ENCODE assay signal across 24 mouse cellular contexts in the genomic region with DNA sequence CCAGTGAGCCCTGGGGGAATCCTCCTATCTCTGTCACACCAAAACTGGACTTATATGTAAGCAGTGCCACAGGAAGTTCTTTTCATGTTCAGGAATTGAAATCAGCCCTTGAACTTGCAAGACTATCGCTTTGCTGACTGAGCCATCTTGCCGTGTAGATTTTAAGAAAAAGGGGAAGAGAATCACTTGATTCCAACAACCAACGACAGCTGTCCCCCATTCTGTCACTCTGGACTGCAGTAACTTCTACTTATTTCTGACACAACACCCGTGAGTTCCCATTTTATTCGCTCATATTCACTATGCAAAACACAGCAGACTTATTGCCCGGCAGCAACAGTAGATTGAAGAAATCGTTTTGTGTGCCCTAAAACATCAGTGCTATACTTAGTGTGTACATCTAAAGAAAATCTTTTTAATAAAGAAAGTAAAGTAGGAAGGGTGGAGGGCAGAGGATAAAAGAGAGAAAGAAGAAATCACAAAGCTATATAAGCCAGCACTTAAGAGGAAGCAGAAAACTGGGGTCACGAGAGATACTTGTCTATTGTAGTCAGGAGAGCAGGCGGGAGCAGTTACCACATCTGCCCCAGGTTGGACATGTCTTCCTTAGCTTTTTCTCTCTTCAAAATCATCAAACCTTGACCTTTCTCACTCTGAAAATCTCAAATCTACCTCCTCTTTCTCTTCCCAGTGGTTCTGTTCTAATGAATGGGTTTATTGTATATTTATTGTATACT.
DNase-seq lines count a peak whose midpoint lies in the region; ATAC-seq and TF ChIP-seq lines count a peak whose summit lies in the region.
"Had no signal": no experiment of that assay in that cellular context is flagged by ENCODE, and none has a peak within 500 bp of the region (broad histone marks: within the 10 kb centered on the region; RNA-seq: fewer than 3 reads in every experiment).

No protein-coding gene starts in this region.

- intact Hi-C loops in gastrocnemius, adult 2 months (cut with DNase I), result no loop called here

- TF ChIP-seq CTCF in gastrocnemius, adult 2 months (IDR thresholded peaks at IDR 0.05), result no peak
- no peak for TF ChIP-seq CTCF in liver, adult 2 months (IDR thresholded peaks at IDR 0.05; ENCODE audit: low read depth, low read length)

- no peak overlapping the region for H3K9ac ChIP-seq in liver, adult 2 months (ENCODE audit: low read depth, low read length)
- H3K9ac ChIP-seq: embryonic facial prominence, embryonic 12.5 days; heart, embryonic 13.5 days; limb, embryonic 12.5 days; liver, embryonic 15.5 days; neural tube, embryonic 15.5 days had no signal

- H3K79me2 ChIP-seq in liver, adult 2 months (ENCODE audit: control insufficient read depth, insufficient read depth, low read length), result no peaks in the 10 kb centered on the region

- H3K27ac ChIP-seq in gastrocnemius, adult 2 months, result 0 out of 2 replicates have a peak overlapping the region, but pooled peaks have one; percentile 6
- H3K27ac ChIP-seq in liver, adult 2 months (replicated peaks; ENCODE audit: insufficient read depth, low read depth, low read length), result no peak overlapping the region
- H3K27ac ChIP-seq in brown adipose tissue, adult 24 weeks (replicated peaks; ENCODE audit: low read depth, low read length), result peak overlapping the region; percentile 51
- H3K27ac ChIP-seq: embryonic facial prominence, embryonic 12.5 days; heart, embryonic 13.5 days; limb, embryonic 12.5 days; liver, embryonic 15.5 days; neural tube, embryonic 15.5 days; stomach, postnatal 0 days had no signal

- no peak for DNase-seq in gastrocnemius, adult 2 months
- no peak for DNase-seq in gastrocnemius, adult 18-20 months (ENCODE audit: low spot score)
- peak; percentile 51 for DNase-seq in liver, adult 2 months (ENCODE audit: extremely low read depth, low read depth, low spot score)
- DNase-seq in liver, result no peak
- no peak for DNase-seq in kidney, postnatal 4 days
- DNase-seq in gastrocnemius, postnatal 4 days (ENCODE audit: low spot score in 2 of 2), result no peak
- DNase-seq: adrenal gland, postnatal 25 days; cerebellum, adult 2 months; gastrocnemius, postnatal 36 days; kidney, adult 11 months; midbrain, embryonic 14.5 days had no signal

- no peaks in the 10 kb centered on the region for H3K36me3 ChIP-seq in liver, adult 2 months (ENCODE audit: control insufficient read depth, insufficient read depth, low read length)
- H3K36me3 ChIP-seq: embryonic facial prominence, embryonic 12.5 days; G1E; liver, embryonic 15.5 days; neural tube, embryonic 15.5 days had no signal

- TF ChIP-seq POLR2A in liver, adult 2 months (IDR thresholded peaks at IDR 0.05; ENCODE audit: extremely low read depth, insufficient read depth, low read length), result no peak

- H3K4me3 ChIP-seq in gastrocnemius, adult 2 months, result no peak overlapping the region
- H3K4me3 ChIP-seq in liver, adult 2 months (ENCODE audit: insufficient read depth, low read depth, low read length), result no peak overlapping the region
- no peak overlapping the region for H3K4me3 ChIP-seq in brown adipose tissue, adult 24 weeks (ENCODE audit: insufficient read depth, low read depth, low read length)
- H3K4me3 ChIP-seq: embryonic facial prominence, embryonic 12.5 days; heart, embryonic 13.5 days; limb, embryonic 12.5 days; liver, embryonic 15.5 days; myocyte; neural tube, embryonic 15.5 days had no signal

- H3K4me1 ChIP-seq in liver, adult 2 months (ENCODE audit: control insufficient read depth, insufficient read depth, low read length), result no peaks in the 10 kb centered on the region
- peaks cover 4% of the 10 kb centered on the region for H3K4me1 ChIP-seq in brown adipose tissue, adult 24 weeks (ENCODE audit: control insufficient read depth, insufficient read depth, insufficient read length, low read length)
- H3K4me1 ChIP-seq: embryonic facial prominence, embryonic 12.5 days; heart, embryonic 13.5 days; liver, embryonic 15.5 days; neural tube, embryonic 15.5 days had no signal

- peak; percentile 80 for ATAC-seq in monocyte, adult 5-6 weeks (replicated peaks; ENCODE audit: insufficient number of reproducible peaks, low FRiP score, low TSS enrichment, poor library complexity, severe bottlenecking)
- ATAC-seq: activated CD4-positive, CD25-positive, alpha-beta regulatory T cell, adult 4 months; CD4-positive, CD25-positive, alpha-beta regulatory T cell, adult 4 months; forebrain, embryonic 14.5 days had no signal

- peaks cover 2% of the 10 kb centered on the region; the same call in 1 of the 2 replicates for H3K27me3 ChIP-seq in liver, adult 2 months (ENCODE audit: control insufficient read depth, insufficient read depth, low read length)
- H3K27me3 ChIP-seq: embryonic facial prominence, embryonic 12.5 days; heart, embryonic 13.5 days; limb, embryonic 12.5 days; liver, embryonic 15.5 days; neural tube, embryonic 15.5 days had no signal

- 88% methylated on average over 9 of the region's 9 CpGs for WGBS in liver, adult 2 months
